Mouse (Mus musculus): ENCODE measurements around the gene Ddb2.

DNA sequence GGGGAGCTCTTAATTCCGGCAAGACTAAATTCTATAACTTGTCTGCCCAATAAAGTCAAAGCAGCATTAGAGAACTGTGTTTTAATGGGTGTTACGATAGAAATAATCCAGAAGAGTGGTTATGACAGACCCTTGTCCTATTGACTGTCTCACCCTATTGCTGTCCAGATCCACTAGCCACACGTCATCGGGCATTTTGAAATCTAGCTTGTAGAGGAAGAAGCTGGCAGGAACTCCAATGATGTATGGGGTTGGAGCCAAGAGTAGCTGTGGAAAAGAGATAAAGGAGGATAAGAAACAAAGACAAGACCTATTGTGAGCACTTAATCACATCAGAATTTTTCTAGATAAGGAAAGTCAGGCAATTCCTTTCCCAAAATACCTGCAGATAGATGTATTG, 61.3 kb downstream of the Ddb2 start:
- TF ChIP-seq EP300 (IDR thresholded peaks at IDR 0.05; ENCODE audit: low read depth) (no peak), CTCF (IDR thresholded peaks at IDR 0.05; ENCODE audit: low read depth) (no peak)

Data from heart, postnatal 0 days (tissue).